Mouse (Mus musculus) kidney, postnatal 36 days (tissue): ENCODE results near the gene Tyw1.

Source experiments
- DNase-seq, 2 experiments: peaks; one replicate each; pipeline ENCODE4 v3.0.0; 2021 to 2022; ENCODE audit warnings: mixed read lengths in 2 of 2

Tyw1 gene

DNA sequence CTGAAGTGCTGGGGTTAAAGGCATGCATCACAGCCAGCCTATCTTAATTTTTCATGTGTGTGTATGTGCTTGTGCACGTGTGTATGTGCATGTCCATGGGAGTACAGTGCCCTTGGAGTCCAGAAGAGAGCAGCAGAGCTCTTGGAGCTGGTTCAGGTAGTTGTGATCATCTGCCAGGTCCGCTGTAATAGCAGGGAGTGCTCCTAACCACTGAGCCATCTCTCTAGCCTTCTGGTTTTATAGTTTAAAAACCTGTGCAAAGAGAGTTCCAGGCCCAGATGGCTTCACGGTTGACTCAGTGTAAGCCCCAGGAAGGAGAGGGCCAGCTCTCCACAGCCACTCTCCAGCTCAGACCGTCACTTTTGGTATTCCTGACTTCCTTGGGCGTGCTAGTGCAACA is 64.4 kb downstream of the Tyw1 start:
- no peak for DNase-seq

DNA sequence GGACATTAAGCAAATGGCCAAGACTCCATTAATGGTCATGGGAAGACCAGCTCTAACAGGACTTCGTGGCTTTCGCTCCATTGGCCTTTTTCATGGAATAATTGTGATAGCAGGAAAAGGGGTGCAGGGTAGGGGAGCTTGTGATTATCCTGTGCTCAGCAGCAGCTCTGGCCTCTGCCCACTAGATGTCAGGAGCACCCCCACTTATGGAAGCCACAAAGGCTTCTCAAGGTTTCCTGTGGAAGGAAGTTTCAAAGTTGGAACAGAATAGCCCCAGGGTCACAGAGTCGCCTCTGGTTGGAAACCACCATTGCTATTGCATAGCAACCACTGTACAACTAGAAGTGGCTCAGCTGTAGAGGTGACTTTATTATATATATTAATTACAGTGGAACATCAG is 65.1 kb downstream of the Tyw1 start:
- peak; percentile 2 to 36 for DNase-seq

DNA sequence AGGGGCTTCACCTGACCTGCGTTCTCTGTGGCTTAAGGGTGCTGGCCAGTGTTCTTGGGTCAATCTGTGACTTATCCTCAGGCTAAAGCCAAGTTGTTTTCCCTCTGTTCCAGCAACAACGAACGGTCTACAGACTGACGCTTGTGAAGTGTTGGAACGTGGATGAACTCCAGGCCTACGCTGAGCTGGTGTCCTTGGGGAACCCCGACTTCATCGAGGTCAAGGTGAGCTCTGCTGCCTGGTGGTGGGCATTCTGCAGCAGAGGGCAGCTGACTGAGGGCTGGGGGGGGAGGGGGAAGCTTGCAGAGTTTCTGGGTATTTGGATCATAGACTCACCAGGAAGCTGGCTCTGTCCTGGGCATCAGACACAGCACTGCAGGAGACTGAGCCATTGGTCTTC is 70.1 kb downstream of the Tyw1 start:
- no peak for DNase-seq

DNA sequence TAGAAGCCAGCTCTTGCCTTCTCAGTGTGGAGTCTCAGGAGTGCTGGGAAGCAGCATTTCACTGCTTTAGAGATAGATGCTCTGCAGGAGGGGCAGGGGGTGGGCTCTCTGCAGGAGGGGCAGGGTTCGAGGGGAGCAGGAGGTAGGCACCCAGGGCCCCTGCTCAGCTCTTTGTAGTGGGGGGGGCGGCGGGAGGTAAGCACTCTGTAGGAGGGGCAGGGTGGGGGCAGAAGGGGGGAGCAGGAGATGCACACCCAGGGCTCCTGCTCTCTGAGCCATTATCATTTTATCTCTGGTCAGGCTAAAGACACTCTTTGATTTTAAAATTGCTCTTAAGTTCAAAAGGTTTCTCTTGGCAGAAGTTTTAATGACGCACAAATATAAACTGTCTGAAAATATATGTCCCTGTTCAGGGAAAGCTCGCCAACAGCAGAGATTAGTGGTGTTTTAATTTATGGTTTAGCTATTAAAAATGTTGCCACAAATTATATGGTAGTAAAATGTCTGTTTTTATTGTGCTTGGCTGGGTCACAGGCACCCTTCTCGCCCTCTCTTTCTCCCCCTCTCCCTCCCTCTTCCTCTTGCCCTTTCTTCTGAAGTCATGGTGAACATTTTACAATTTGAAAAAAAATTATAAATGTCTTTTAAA is 72.3 kb downstream of the Tyw1 start:
- peak in 1 of 2 experiments; percentile 23 for DNase-seq

DNA sequence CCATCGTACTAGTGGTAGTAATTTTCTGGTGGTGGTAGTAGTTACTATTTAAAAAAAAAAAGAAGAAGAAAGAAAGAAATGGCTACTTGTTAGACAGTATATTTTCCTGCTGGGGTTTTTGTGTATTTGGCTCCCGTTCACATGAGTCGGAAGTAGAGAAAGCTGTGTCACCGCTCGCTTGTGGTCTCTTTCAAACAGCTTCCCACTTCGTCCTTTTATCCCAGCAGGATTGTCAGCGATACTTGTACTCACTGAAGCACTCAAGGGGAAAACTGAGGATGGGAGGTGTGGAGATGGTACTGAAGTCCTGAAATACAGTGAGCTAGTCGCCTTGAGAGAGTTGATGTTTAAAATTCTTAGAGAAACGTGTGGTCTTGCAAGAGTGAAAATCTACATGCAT is 72.9 kb downstream of the Tyw1 start:
- no peak for DNase-seq

DNA sequence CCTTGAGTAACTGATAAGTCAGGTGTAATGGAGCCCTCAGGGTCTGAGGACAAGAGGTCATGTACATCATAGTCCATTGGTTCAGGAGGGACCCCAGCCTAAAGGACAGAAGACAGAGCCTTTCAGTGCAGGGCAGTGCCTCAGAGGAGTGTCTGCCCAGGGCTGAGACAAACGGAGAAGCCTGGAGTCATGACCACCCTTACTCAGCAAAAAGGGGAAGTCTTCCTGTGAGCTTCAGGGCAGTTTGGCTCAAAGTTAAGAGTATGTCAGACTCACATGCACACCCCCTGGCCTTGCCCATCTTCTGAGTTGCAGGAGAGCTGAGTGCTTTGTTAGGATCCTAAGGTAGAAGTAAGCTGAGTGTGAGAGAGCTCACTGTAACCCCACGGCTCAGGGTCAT is 74.5 kb downstream of the Tyw1 start:
- DNase-seq: no peak

DNA sequence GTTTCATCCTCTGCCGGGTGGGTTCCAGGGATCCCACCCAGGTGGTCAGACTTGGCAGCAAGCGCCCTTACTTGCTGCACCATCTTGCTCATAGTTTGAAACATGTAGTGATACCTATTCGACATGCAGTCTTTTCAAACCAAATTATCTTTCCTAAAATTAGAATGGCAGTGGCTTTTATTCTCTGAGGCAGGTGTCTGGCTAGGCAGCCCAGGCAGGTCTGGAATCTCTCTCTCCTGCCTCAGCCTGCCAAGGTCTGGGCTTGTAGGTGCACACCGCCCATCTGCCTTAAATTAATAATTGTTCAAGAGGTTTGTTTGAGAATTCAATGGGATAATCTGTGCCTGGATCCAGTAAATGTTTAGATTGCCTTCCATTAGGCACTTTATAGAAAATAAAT is 75.4 kb downstream of the Tyw1 start:
- DNase-seq: no peak

DNA sequence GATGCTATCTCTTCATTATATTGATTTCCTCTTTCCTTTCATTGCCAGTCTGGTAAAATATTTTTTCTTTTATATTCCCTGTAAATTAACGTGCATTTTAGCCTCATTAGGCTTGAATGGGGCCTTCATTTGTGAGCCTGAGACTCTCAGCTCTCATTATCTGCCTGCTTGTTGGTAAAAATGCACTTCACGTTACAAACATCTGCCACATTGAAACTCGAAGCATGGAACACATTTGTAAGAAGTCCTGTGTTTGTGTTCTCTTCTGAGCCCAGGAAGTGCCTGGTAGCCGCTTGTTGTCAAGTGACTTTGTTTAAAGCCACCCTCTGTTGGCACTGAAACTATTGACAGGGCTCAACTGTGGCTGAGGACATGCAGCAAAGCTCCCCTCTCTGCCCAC is 75.8 kb downstream of the Tyw1 start:
- no peak for DNase-seq

DNA sequence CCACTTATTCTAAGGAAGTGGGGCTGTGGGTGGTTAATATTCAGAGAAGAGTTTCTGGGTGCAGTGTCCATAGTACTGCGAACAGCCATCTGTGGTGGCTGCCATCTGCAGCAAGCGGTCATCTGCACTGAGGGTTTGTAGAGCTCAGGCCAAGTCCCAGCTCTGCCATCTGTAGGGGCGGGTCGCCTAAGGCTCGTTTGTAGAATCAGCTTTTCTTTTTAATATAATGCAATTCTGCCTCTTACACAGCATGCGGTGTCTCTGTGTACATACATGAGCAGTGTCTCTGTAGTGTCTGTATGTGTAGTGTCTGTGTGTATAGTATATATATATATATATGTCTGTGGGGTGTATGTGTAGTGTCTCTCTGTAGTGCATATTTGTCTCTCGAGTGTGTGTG is 78.1 kb downstream of the Tyw1 start:
- DNase-seq: no peak

DNA sequence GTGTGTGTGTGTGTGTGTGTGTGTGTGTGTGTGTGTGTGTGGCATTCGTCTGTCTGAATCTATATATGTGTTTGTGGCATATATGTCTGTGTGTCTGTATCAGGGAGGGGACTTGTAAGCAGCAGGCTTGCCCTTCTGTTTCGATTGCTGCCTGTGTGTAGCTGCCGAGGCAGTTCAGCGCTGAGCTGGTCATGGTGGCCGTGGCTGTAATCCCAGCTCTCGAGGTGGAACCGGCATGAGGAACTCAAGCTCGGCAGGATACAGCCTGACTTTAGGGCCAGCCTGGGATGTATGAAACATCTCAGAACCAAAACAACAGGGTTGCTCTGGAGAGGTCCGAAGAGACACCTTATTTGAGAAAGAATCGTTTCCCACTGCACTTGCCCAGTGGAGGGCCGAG is 78.6 kb downstream of the Tyw1 start:
- DNase-seq: no peak

DNA sequence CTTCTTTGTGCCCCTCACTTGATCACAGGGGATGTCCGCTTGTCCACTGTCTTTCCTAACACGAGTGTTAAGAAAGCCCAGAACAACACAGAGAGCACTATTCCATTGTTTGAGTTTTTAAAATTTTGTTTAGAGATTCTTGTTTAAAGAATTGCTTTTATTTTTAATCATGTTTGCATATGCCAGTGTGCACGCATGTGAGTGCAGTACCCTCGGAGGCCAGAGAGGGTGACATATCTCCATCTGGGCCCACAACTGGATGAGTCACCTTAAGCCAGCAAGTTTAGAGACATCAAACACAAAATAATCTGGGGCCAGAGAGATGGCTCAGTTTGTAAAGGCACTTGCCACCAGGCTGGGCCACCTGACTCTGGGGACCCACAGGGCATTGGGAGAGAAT is 80.0 kb downstream of the Tyw1 start:
- DNase-seq: no peak

DNA sequence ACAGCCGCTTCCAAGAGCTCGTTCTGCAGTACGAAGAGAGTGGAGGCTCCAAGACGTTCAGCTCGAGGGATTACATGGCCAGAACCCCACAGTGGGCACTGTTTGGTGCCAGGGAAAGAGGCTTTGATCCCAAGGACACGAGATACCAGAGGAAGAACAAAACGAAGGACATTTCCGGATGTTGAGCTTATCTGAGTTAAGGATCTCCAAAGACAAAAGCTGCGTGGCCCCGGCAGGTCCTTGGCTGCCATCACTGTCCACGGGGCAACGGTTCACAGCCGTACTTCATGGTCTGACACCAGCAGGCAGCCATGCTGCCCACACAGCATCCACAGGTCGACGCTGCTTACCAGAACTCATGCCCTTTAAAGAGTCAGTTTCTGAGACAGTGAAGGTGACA is 85.2 kb downstream of the Tyw1 start:
- no peak for DNase-seq

DNA sequence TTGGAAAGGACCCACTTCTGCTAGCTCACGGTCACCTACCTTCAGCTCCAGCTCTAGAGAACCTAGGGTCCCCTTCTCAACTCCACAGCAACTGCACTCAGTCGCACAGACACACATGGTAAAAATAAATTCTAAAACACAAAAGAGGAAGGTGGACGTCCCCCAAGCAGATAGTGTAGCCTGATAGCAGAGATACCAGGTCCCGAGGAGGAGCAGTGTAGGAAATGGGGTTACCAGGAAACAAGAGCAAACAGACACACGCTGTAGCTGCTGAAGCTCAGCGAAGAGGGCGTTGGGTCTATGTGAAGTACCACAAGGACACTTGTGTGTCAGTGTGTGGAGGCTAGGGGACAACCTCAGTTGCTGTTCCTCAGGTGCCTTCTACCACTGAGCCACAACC is 89.6 kb downstream of the Tyw1 start:
- no peak for DNase-seq

DNA sequence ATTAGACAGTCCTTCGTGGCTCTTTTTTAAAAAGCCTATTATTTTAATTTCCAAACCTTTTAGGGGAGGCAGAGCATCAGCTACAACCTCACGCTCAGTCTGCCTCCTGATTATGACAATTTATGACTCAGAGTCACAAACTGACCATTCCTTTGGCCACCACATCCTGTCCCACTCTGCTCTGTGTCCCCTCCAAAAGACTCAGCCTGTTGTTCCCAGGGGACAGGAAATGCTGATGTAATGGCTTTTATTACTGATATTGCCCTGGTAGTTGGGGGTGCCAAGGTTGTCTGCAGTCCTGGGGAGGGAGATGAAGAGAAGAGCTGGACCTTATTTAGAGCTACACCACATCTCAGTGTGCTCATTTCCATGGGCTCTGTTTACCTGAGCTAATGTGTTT is 90.5 kb downstream of the Tyw1 start:
- DNase-seq: peak in 1 of 2 experiments; percentile 14

DNA sequence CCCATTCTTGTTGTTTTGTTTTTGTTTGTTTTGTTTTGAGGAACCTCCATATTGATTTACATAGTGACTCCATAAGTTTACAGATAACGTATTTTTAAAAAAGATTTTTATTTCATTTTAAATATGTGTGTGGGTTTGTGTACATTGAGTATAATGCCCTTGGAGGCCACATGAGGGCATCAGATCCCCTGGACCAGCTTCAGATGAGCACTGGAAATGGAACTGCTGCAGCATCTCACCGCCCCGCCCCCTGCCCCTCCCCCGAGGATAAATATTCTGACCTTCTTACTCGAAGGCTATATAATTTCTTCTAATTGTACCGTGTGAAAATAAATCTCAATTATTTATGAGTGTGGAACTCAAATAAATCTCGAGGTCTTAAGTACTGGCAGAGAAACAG is 99.8 kb downstream of the Tyw1 start:
- no peak for DNase-seq

DNA sequence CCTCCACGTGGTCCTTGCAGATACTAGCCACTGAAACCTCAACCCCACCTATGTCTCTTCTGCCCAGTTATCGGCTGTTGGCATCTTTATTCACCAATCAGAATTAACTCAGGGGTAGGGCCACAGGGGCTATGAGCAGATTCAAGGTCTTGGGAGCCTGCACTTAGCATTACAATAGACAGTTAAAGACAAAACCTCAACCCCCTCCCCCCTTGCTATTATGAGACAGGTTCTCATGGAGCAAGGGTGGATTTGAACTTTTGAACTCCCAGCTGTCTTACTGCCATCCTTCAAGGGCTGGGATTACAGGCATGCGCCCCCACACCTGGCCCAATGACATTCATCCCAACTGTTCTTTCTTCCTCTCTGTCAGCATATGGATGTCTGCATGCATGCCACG is 107.7 kb downstream of the Tyw1 start:
- DNase-seq: no peak

DNA sequence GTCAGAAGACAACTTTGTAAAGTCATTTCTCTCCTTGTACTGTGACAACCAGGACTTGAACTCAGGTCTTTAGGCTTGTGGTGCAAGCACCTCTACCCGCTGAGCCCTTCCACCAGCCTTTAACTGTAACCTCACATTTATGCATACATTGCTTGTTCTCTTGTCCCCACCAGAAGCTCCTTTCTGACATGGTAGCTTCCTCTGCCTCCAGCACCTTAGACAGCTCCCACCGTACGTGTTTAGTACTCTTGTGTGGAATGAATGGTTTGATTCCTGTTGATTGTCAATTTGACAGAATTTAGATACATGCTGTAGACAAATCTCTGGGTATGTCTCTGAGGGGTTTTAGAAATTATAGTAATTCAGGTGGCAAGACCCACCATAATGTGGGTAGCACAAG is 108.4 kb downstream of the Tyw1 start:
- peak in 1 of 2 experiments; percentile 25 for DNase-seq

DNA sequence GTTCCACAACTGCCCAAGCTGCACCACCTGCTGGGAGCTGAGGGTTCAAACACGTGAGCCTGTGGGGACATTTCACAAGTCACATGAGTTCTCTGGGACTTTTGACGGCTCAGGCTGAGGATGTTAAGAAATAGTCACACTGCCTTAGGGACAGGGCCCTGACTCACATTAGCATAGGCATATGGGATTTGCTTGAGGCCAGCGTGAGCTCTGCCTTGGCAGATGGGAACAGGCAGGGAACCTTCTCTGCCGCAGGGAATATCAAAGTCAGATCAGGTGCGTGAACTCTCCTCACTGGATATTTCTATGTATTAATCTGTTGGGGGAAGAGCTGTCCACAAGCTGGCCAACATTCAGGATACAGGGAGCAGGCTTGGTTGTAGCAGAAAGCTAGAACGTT is 112.8 kb downstream of the Tyw1 start:
- DNase-seq: no peak

DNA sequence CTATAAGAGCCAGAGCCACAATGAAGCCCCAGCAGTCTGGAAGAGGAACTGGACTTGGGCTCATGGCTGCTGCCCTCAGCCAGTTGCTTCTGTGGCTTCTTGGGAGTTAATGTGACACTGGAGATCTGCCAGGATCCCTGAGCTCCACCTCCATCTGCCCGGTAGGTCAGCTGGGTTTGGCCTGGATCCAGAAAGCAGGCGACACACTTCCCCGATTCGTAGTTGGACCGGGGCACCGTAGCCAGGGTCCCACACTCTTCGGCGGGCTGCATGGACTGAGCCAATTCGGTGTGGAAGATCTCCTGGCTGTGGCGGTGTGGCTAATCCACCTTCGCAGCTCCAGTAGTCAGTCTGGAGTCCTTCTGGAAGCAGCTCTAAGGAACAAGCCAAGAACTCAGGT is 113.8 kb downstream of the Tyw1 start, which contains the start of gene Caln1:
TSS of gene Caln1 (plus strand) at position 219 of the 400 bp plus-strand sequence.
- DNase-seq: peak; percentile 52 to 69

DNA sequence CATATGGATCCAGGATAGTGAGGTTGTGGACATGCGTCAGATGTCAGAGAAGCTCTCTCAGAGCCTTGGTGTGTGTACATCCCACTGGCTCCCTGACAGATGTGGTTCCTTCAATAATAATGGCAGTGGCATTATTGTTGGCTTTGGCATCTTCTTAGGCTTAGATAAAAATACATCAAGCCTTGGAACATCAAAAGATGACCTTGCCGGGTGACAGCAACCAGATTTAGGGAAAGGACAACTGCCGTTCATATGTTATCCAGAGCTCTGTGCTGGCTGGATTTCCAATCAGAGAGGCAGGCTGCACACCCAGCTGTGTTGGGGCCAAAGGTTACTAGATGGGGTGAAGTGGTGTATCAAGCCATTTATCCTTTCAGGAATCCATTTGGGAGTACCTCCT is 120.0 kb downstream of the Tyw1 start:
- no peak for DNase-seq

DNA sequence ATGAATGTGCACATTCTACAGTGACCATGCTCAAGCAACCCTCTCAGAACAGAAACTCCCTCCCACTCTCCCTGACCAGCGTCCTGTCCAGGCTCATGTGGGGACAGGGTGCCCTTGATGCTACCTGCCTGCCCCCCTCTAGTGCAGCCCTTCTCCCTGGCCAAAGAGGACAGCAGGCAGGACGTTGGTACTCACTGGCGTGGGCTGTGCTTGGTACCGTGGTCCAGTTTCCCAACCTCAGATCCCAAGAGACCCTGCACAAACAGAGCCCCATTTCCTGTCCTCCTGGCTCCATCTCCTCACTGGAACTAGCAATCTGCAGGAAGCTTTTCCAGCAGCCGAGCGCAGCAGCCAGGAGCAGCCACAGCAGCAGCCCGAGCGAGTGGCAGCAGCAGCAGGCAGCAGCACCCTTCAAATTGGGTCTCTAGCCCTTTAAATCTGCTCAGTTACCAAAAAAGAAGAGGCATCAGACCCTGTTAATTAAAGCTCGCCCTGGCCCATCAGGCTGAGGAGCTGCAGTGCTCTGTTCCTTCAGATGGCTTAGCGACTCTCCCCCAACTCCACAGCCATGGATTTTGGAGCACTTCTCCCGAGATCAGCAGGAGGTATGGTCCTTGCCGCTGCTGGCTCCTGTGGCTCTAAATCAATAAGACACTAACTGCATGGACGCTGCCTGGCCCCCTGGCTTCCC is 128.9 kb downstream of the Tyw1 start, which contains the start of gene A330070K13Rik:
TSS of gene A330070K13Rik (minus strand) at position 410 of the 691 bp plus-strand sequence.
- DNase-seq: no peak

DNA sequence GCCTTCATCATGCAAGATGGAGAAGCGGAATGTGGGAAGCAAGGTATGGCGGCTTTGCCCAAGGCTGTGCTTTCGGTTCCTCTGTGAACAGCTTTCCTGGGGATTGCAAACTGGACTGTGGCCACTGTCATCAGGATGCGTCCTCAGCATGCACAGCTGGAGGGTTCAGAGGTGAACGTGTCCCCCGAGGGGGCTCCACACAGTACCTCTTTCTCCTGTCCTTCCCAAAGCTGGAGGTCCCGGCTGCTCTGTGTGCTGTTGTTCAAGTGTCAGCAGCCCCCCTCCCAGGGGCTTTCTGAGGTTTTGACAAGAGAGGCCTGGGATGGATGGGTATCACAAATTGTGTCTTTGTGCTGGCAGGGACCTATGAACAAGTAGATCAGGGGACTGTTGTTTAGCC is 131.0 kb downstream of the Tyw1 start:
- no peak for DNase-seq
